Mouse (Mus musculus) ES-E14 (cell line): ENCODE data around the gene Sh3d21.
"Not testable (repeated sequence)": the region's sequence is repeated elsewhere in the genome, so short reads cannot be mapped to it uniquely, and the experiment has no call there.

Experiments
- HCFC1 ChIP-seq: IDR thresholded peaks from 2 replicates; pipeline ENCODE4 v1.6.1; 2012; ENCODE audit warnings: low read length, inconsistent platforms, borderline replicate concordance; ENCODE audit not compliant: insufficient read depth
- ZC3H11A ChIP-seq: IDR thresholded peaks from 2 replicates; pipeline ENCODE4 v1.6.1; 2012; ENCODE audit warnings: low read depth, mild to moderate bottlenecking, inconsistent platforms, low read length, borderline replicate concordance

DNA sequence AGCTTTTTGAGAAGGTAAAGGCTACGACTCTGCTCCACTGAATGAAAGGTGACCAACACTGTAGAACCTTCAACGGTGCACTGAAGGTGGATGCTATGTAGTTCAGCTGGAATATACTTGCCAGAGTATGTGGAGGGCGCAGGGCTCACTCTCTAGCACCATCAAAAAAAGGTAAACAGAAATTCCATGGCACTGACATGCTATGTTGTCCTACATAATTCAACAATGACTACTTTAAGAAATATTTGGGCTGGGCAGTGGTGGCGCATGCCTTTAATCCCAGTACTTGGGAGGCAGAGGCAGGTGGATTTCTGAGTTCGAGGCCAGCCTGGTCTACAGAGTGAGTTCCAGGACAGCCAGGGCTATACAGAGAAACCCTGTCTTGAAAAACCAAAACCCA, 7.4 kb upstream of the Sh3d21 start:
- TF ChIP-seq HCFC1, ZC3H11A: not testable (repeated sequence)
